Mouse (Mus musculus) testis, adult 2 months (tissue): ENCODE measurements around the gene Palm2. TPM values are rescaled to one million over a fixed set of nuclear protein-coding genes. Genes with fewer than 3 reads are reported as not detected.
"Not testable (repeated sequence)": the region's sequence is repeated elsewhere in the genome, so short reads cannot be mapped to it uniquely, and the experiment has no call there.

Experiments
- H3K27ac ChIP-seq: fragments of 200-500 bp; 2 replicates; pipeline ENCODE4 v1.5.1; 2012; ENCODE audit warnings: low read depth, low read length; ENCODE audit not compliant: control insufficient read depth, insufficient read depth
- H3K27me3 ChIP-seq: fragments of 200-500 bp; 2 replicates; pipeline ENCODE4 v1.6.1; 2012; ENCODE audit warnings: mild to moderate bottlenecking, low read length, moderate library complexity; ENCODE audit not compliant: control insufficient read depth, insufficient read depth
- H3K36me3 ChIP-seq: fragments of 200-500 bp; 2 replicates; pipeline ENCODE4 v1.6.1; 2012; ENCODE audit warnings: mild to moderate bottlenecking, low read length; ENCODE audit not compliant: control insufficient read depth, insufficient read depth
- H3K4me1 ChIP-seq: fragments of 200-500 bp; 2 replicates; pipeline ENCODE4 v1.6.1; 2012; ENCODE audit warnings: low read length; ENCODE audit not compliant: control insufficient read depth, insufficient read depth
- H3K4me3 ChIP-seq: fragments of 200-500 bp; 2 replicates; pipeline ENCODE4 v1.5.1; 2012; ENCODE audit warnings: low read depth, mild to moderate bottlenecking, low read length, moderate library complexity, mixed read lengths; ENCODE audit not compliant: control insufficient read depth
- CTCF ChIP-seq: fragments of 200-500 bp; IDR thresholded peaks from 2 replicates; pipeline ENCODE4 v1.5.1; 2012; ENCODE audit warnings: low read depth, mild to moderate bottlenecking, inconsistent platforms, low read length, moderate library complexity; ENCODE audit not compliant: control insufficient read depth, insufficient read depth, insufficient replicate concordance
- POLR2A ChIP-seq: fragments of 200-500 bp; IDR thresholded peaks from 2 replicates; pipeline ENCODE4 v1.6.1; 2012; ENCODE audit warnings: low read depth, mild to moderate bottlenecking, inconsistent platforms, low read length, moderate library complexity; ENCODE audit not compliant: control insufficient read depth
- polyA plus RNA-seq: library from polyadenylated mRNA; depleted of rRNA; stranded (reverse); fragments of >200 nt; gene quantifications from 2 replicates; pipeline ENCODE4 v1.2.3, GENCODE M21; 2012; rRNA removed

Gene Palm2
- 0.53 and 0.63 TPM in 2 replicates for polyA plus RNA-seq

DNA sequence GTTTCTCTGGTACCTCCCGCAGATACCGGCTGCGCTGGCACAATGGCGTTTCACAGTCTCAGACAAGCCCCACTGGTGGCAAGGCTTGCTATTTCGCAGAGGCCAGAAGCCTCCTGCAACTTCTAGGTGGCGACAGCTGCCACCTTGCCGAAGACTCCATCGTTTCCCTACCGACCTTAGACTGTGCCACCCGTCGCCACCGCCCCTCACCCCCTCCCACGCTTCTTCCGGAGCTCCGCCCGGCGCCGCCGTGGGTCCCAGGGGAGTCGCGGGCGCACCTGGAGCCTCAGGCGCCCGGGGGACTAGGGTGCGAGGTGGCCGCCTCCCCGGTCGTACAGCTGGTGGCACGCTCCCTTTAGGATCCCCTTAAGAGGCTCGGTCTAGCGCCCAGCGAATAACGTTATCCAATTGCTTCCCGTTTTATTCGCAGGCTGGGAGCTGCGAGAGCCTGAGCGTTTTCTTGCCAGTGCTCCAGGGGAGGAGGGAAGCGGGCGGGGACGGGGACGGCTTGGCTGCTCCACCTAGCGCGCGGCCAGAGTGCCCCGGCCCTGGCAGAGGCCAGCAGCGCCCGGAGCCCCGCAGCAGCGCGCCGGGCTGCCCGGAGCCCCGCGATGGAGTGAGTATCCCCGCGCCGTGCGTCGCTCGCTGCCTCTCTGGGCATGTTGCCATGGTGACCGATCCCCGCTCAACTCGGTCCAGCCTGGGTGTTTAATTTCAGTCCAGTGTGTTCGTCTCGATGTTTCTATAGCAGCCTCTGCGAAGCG is at the start of gene Palm2:
Gene Palm2, plus strand, starts transcription at position 307 of the 764 bp plus-strand sequence.
- no peaks in the 10 kb centered on the region for H3K36me3 ChIP-seq
- H3K27ac ChIP-seq: no peak within 1 kb of the TSS
- TF ChIP-seq CTCF (no peak), POLR2A (no peak)
- peak within 1 kb of the TSS; percentile 63 for H3K4me3 ChIP-seq
- H3K27me3 ChIP-seq: no peaks in the 10 kb centered on the region
- H3K4me1 ChIP-seq: peaks cover 10% of the 10 kb centered on the region

DNA sequence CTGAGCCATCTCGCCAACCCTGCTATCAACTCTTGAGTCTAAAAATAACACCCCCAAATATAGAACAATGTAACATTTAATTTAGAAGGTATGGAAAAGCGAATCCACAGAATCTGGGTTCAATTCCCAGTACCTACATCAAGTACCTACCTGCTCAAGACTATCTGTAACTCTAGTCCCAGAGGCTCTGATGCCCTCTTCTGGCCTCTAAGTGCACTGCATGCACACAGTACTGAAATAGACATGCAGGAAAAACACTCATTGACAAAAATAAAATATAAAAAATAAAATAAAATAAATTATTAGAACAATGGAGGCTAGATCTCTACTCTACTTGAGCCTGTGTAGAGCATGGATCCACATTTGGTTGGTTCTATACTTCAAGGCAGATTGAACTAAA is 49.7 kb upstream of the Palm2 start:
- TF ChIP-seq CTCF (no peak), POLR2A (no peak)
- no peaks in the 10 kb centered on the region for H3K36me3 ChIP-seq
- H3K4me3 ChIP-seq: no peak overlapping the region
- H3K27me3 ChIP-seq: no peaks in the 10 kb centered on the region
- H3K4me1 ChIP-seq: no peaks in the 10 kb centered on the region
- H3K27ac ChIP-seq: no peak overlapping the region

DNA sequence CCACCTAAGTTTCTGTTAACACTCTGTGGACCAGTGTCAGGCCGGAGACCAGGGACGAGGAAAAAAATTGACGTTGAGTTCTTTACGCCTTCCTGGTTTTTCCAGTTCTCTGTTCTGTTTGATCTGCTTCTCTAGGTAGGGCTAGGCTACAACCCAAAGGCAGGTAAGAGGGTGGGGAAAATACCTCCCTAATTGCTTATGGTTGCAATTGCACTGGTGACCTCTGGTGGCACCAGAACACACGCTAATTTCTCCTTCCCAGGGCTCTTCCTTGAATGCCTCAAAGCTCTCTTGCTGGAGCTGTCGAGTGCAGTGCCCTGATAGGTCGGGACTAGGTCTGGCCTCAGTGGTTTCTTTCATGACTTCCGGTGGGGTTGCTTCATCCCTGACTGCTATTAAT is 42.9 kb upstream of the Palm2 start:
- H3K36me3 ChIP-seq: no peaks in the 10 kb centered on the region
- H3K27ac ChIP-seq: no peak overlapping the region
- TF ChIP-seq POLR2A (no peak), CTCF (no peak)

DNA sequence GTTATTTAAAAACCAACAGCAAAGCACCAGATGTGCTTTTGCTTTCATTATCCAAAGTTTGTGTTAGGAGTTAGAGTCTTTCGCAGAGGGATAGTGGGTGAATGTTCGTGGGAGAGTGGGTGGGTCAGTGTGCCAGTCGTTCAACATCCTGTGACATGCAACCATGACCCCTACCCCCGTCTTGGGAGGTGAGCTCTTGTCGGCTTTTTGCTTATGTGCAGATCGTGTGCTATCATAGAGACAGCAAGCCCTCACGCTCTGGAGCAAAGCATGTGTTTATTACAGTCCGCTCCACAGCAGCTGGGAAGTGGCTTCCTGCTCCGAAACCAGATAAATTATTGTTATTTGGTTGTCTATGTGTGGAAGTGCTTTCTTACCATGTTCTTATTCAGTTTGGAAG is 37.6 kb upstream of the Palm2 start:
- H3K4me1 ChIP-seq: no peaks in the 10 kb centered on the region
- H3K27me3 ChIP-seq: no peaks in the 10 kb centered on the region
- no peak overlapping the region for H3K27ac ChIP-seq
- H3K36me3 ChIP-seq: no peaks in the 10 kb centered on the region
- no peak overlapping the region for H3K4me3 ChIP-seq
- TF ChIP-seq POLR2A (no peak), CTCF (no peak)

More for the DNA sequence above, 42.9 kb upstream of the Palm2 start:
- no peaks in the 10 kb centered on the region for H3K27me3 ChIP-seq
- H3K4me3 ChIP-seq: no peak overlapping the region
- no peaks in the 10 kb centered on the region for H3K4me1 ChIP-seq

DNA sequence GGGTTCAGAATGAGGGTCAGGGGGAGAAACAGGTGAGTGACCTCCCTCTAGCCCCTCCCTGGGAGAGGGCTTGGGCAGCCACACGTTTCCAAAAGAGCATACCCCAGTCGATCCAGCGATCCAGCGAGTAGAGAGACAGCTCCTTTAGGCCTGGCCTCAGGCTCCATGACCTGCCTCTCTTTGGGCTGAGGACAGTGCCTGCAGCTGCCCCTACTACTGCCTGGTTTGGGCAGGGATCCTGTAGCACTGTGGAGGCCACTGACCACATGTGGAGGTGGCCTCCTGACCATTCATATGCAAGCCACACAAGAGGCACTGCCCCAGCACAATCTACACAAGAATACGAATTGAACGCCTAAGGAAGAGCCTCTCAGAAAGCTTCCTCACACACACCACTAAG is 21.7 kb upstream of the Palm2 start:
- not testable (repeated sequence) for H3K27me3 ChIP-seq, H3K4me1 ChIP-seq, H3K36me3 ChIP-seq, H3K4me3 ChIP-seq, H3K27ac ChIP-seq

DNA sequence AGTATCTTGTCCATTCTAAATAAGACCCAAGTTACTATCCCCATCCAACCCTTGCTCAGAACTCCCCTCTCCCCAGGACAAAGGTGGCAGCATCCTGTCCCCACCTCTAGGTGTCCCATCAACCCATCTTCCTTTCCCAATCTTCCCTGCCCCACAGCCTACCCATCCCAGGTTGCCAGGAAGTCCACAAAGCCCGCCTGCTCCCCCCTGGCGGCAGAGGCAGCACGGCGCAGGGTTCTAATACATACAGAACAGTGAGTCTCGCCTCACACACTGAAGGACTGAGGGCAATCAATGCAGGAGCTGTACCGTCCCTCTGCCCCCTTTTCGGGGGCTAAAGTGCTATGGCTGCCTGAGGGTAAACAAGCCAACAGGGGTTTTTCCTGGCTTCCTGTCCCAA is 21.0 kb upstream of the Palm2 start:
- H3K36me3 ChIP-seq: no peaks in the 10 kb centered on the region
- H3K27ac ChIP-seq: no peak overlapping the region
- H3K4me3 ChIP-seq: no peak overlapping the region
- no peaks in the 10 kb centered on the region for H3K4me1 ChIP-seq
- H3K27me3 ChIP-seq: no peaks in the 10 kb centered on the region
- no peak for TF ChIP-seq CTCF
- no peak for TF ChIP-seq POLR2A

DNA sequence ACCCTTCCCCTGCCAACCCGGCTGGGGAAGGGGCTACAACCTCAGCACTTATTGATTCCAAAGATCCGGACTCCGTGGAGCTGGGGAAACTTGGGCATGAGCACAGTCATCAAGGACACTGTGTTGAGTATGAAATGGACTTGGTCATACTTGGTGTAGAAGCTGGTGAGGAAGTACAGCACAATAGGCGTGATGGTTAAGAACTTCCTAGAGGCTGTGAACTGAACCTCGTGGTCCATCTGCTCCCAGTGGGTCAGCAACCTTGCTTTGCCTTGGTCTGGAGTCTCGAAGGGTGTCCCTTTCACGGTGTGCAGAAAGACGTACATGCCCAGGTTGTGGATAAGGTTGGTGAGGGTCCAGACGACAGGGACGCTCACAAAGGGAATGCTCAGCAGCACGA is 20.4 kb upstream of the Palm2 start:
- not testable (repeated sequence) for H3K27me3 ChIP-seq, H3K27ac ChIP-seq, H3K4me1 ChIP-seq

DNA sequence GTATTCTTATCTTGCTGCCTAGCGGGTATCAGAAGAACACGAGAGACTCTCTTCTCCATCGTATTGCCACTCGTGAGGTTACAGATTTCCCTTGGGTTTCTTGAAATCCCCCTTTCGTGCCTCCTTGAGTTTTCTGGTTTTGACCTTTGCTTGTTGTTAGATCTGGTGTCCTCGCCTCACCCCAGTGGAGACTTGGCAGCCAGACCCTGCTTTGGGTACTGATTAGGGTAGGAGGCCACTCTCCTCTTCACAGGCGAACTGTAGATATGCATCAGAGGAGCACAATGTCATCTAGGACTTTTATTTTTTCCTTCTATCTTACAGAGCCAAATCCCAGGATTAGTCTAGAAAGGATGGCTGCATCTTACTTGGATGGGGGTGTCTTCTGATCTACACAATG is 10.0 kb upstream of the Palm2 start:
- no peaks in the 10 kb centered on the region for H3K27me3 ChIP-seq
- H3K4me3 ChIP-seq: no peak overlapping the region
- no peak overlapping the region for H3K27ac ChIP-seq
- H3K36me3 ChIP-seq: no peaks in the 10 kb centered on the region
- no peak for TF ChIP-seq CTCF
- no peak for TF ChIP-seq POLR2A
- H3K4me1 ChIP-seq: no peaks in the 10 kb centered on the region

More for the DNA sequence above, 20.4 kb upstream of the Palm2 start:
- not testable (repeated sequence) for H3K4me3 ChIP-seq, H3K36me3 ChIP-seq
